Mouse (Mus musculus) CH12F3 (cell line): ENCODE data around the gene Prkca.

Source experiments
- in situ Hi-C: fragments of 300-500 bp; cut with MboI; formaldehyde crosslinking; loops from 2 replicates; pipeline ENCODE4 v1.14.3; 2020; ENCODE audit warnings: low sequenced_read_pairs

Gene Prkca

DNA sequence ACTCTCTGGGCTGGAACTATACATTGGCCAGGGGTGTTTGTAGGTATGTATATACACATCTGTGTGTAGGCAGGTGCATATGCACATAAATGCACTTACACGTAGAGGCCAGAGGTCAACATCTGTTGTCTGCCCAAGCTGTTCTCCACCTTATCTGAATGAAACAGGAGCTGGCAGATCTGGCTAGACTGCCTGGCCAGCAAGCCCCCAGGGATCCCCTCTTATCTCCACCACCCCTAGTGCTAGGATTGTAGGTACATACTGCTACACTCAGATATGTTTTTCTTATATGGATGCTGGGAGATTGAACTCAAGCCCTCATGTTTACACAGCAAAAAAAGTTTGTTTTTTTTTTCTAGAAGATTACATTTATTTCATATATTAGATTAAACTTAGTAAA, 79.9 kb downstream of the Prkca start:
- in situ Hi-C loops, result no loop called here

DNA sequence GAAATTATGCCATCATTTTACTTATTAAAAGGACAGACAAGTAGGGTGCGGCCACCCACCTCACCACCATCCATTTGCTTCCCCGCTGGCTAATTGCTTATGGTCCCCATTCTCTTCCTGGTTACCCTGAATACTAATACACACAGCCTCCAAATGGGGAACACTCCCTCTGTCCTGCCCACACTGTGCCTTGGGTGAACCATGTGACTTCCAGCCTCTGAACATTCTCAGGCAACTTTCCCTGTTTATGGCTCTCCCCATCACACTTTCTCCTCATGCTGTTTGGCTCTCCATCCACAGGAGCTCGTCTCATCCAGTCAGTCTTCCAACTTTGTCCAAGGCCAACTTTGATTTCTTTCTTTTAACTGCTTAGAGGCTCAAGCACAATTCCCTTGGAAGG, 80.3 kb downstream of the Prkca start:
- in situ Hi-C loops, result no loop called here

DNA sequence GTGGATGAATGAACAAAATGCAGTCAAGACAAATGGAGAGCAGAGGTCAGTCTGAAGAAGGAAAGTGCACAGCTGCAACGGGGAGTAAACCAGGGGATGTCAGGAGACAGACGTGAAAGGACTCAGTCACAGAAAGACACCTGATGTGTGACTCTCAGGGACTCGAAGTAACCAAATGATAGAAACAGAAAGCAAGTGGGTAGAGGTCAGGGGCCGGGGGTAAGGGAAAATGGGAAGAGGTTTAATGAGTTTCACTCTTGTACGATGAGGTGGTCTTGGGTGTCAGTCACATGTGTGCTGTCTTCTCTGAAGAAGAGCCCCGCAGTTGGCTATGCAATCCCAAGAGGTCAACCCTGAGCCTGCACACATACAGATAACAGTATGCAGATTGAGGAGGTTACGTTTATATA, 82.0 kb downstream of the Prkca start:
- in situ Hi-C loops, result no loop called here

DNA sequence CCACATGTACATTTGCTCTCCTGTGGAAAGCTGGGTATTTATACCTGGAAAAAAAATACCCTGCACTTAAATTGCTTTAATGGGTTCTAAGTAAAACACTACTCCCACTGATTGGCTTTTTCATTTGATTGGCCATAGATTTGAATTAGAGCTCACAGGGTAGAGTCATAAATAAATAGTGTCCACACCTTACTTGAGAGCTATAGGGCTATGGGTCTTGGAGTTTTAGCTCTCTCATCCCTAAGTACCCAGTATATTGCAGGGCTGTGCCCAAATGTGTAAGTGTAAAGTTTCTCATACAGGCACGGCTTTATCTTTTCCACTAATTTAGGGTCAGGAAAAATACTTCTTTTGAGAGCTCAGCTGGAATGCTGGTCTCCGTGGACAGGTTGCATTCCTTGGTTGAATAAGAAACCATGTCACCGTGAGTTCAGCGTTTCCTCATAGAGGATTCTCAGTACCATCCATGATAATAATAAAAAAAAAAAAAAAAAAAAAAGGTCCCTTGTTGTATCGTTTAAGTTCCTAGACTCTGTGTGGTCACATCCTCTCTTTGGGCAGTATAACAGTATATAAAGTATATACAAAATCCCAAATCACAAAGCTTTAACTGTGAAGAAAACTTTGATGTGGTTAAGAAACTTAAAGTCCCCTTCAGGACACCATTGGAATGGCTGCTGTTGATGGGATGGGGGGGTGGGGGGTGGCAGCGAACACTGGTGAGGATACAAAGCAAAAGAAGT, 82.8 kb downstream of the Prkca start:
- in situ Hi-C loops, result no loop called here

DNA sequence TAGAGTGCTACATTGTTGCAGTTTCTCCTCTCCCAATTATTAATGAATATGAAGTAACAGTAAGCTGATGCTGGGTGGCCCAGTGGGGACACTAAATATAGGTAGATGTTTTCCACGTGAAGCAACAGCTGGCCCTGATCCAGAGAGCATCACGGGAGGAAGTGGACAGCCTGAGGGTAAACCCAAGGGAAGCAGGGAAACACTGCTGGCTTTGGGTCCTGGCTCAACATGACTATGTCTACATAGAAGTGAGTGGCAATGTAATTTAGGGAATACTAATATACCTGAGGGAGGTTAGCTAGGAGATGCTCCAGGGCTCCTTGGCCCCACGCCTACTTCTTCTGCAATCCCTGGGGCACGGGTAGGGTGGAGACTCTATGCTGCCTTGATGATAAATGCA, 84.3 kb downstream of the Prkca start:
- in situ Hi-C loops, result no loop called here

DNA sequence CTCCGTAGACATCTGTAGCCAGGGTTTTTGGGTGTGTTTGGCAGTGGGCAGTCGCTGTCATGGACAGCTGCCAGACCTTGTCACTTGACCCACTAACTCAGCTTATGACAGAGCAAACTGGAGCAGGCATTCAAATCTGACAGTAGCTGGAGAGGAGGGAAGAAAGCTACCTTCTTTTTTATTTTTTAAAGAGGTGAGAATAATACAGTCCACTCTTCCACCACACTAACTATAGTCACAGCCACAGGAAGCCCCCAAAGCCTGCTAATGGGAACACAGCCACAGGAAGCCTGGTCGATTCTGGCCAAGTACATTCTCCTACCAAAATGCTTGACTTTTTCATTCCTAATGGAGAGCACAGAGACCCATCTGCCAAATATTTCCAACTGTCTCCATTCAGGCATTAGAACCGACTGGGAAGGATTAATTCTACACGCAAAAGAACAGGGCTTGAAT, 84.9 kb downstream of the Prkca start:
- in situ Hi-C loops, result no loop called here

DNA sequence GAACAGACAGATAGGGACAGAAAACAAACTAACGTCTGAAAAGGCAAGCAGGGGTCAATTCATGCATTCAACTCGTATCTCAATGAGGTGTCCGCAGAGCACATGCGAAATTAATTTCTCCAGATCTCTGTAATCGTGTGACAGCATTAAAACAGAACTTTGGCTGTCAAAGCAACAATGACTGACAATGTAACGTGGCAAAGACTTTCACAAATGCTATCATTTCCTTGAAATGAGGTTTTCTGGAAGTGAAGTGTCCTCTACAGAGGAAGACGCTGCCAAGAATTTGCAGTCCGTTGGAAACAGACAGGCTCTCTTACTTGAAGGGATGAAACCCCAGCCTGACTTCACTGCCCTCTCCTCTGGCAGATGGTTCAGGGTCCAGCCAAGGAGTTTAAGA, 85.8 kb downstream of the Prkca start:
- in situ Hi-C loops, result no loop called here

DNA sequence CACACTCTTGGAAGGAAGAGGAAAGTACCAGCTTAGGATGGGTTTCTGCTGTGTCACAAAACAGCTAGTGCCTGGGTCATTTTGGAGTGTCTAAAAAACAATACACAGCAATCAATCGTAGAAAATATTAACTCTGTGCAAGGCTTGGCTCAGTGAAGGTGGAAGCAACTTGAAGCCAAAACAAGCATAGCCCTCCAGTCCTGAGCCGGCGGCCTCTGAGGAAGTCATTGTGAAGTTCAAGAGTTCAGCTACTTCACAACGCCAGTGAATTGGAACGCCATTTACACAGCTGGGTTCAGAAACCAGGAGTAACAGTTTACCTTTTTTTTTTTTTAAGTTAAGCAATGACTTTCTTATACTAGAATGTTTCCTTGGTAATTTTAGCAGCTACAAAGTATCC, 89.0 kb downstream of the Prkca start:
- in situ Hi-C loops, result no loop called here

DNA sequence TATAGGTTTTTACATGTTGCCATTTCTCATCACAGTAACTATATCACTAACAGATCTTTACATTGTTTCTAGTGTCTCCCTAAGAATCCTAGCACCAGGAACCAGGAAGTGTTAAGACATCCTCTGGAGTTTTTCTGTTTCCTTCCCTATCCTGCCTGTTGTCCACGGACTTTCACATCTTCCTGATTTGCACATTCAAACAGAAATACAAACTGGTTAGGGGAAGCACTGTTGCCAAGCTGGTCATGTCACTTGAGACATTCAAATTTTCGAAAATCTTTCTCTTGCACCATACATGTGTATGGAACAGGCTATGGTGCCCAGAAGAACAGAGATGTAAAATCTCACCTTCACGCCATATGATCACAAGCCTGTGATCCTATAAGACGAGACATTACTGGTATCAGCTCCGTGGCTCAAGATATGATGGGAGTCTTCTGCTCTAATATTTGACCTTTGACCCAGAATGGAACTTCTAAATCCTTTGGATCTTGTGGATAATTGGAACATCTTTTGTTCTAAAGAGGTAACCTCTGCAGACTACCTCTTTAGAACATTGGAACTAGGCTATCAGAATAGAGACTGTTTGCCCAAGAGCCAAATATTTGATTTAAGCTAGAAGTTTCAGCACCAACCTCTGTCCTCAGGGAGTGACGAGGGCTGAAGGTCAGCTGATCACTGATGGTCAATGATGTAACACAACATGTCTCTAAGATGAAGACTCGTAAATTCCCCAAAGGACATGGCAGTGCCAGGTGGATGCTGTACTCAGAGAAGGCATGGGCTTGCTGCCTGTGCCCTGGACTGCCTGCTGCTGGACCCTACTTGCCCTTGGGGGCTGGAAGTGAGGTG, 91.6 kb downstream of the Prkca start:
- in situ Hi-C loops, result no loop called here

DNA sequence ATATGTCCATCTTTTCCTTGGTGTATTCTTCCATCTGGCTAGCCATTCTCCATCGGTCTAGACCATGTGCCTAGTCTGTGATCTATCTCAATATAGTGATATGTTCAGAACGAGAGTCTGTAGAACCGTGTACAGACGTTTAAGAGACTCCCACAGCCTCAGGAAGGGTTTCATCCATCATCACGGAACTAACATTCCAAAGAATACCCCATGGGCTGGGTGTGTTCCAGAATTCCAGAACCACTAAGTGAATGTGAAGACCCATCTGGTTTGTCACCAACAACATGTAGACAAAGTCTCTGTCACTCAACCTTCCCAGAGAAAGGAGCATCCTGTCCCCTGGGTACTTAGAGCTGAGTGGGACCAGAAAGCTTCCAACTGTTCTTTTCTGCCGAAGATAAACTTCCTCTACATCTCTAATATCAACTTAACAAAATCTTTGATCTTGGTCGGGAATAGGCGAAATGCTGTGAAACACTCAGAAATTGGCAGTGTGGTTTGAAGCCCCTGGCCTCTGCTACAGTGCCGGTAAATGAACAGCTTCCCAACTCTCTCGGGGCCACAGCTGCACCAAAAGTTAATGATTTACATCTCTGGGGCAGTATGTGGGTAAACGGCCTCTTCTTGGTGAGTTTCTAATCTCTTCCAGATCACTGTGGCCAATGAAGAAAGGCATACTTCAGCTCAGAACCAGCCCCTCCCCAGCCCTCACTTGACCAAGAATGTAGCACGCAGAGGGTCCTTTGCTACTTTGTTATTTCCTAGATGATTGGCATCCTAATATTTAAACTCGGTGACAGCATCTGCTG, 92.7 kb downstream of the Prkca start:
- in situ Hi-C loops, result no loop called here

DNA sequence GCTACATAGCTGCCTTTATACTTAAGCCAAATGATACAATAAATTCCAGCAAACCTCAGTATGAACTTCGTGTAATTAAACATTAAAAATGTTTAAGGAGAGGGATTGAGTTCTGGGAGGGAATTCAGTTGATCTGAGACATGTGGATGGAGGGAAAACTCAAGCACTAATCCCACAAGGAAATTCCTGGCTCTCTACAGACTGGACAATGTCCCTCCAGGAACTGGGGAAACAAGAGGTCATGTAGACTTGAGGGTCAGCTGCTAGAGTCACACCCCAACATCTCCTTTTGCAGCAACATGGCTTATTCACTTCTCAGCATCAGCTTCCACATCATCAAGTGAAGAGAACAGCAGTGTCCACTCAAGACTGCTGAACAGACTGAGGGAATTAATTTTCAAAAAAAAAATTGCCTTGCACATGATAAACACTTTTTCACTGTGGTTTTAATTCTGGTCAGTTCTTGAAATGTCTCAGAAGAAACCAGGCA, 93.5 kb downstream of the Prkca start:
- in situ Hi-C loops, result no loop called here

DNA sequence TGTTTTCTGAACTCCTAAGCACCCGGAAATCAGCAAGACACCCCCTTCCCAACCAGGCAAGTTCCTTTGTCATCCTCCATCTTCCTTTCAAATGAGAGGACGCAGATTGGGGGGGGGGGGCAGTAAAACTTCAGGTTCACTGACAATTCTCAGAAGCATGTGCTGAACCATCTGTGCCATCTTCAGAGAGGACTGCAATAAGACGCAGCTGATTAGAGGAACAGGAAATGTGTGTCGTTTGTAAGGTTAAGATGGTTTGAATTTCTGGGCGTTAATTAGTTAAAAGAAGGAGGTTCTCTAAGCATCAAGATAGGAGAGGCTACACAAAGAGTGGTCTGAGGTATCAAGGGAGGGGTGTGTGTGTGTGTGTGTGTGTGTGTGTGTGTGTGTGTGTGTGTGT, 94.2 kb downstream of the Prkca start:
- in situ Hi-C loops, result no loop called here

DNA sequence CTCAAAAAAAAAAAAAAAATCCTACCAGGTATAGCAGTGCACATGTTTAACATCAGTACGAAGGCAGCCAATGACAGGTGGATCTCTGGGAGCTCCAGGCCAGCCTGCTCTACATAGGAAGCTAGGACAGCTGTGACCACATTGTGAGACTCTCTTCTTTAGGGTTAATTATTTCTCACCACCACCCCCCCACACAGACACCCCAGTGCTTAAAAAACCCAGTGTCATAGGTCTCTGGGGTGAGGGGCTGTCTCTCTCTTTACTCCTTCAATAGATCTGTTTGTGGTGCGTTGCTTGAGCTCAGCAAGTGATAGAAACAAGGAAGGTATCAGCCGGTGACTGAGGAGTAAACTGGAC, 94.7 kb downstream of the Prkca start:
- in situ Hi-C loops, result no loop called here

DNA sequence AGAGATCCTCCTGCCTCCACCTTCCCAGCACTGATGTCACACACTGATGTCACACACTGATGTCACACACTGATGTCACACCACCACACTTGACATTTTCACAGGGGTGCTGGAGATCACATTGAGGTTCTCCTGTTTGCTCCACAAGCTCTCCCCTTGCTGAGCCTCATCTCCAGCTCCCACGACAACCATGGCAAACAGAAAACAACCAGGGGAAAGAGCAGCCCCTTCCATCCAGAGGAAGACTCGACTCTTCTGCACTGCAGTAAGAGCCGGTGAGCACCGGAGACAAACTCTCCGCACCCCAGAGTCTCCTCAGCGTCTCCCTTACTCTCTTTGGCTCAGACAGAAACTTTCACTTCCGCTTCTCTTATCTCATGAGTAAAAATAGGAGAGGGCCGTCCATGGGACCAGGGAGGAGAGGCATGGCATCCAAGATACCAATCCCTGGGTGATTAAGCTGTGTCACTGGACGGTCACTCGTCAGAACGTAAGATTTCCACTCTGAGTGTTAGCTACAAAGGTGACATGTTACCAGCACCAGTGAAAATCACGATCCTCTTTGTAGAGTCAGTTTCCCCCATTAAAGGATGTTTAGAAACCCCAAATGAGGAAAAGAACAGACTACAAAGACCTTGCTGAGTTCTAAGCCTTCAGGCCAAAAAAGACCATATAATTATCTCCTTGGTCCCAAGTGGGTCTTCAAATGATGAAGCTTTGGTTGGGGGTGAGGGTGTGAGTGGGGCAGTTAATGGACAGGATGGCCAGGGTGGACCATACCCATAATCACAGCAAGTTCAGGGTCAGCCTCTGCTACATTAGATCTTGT, 95.3 kb downstream of the Prkca start:
- in situ Hi-C loops, result no loop called here

DNA sequence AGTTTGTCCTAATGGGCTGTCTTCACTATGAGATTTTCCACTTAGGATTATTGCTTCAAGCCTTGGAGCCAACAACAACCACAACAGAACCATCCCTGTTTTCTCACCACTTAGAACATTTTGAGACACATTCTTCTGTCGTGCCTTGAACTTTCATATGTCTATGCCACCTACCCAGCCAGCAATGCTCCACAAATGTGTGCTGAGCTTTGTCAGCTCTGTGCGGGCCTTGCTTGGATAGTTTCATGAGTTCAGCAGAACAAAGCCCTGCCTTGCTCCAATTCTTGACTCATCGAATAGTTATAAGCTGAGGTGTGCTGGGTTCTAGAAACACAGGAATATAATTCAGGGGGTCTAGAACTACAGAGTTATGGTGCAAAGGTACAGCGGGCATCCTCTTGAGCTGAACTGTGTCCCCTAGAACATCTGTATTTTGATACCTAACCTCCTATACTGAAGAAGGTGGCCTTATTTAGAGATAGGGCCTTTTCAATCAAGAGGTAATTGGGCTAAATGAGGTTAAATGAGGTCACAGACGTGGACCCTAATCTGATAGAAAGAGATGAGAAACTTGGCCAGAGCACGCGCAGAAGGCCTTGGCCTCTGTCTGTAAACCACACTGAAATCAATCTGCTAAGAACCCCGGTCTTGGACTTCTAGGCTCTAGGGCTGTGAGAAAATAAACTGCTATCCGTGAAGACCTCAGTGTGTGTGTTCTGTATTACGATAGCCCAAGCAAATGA, 96.4 kb downstream of the Prkca start:
- in situ Hi-C loops, result no loop called here

DNA sequence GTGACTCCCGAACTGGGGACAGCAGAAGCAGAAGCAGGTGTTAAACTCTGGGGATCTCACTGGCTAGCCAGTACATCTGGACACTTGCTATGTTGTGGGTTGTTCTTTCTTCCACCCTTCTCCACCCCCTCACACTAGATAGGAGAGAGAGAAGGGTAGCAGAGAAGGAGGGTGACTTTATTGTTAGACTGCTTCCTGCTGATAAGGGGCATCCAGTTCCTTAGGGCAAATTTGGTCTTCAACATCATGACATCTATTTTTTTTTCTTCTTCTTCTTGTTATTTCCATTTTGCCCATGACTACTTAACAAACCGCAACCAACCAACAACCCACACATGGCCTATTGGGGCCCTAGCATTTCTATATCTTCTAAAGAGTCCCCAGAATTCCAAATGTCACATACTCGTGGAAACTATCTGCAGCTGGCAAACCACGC, 97.4 kb downstream of the Prkca start:
- in situ Hi-C loops, result no loop called here

DNA sequence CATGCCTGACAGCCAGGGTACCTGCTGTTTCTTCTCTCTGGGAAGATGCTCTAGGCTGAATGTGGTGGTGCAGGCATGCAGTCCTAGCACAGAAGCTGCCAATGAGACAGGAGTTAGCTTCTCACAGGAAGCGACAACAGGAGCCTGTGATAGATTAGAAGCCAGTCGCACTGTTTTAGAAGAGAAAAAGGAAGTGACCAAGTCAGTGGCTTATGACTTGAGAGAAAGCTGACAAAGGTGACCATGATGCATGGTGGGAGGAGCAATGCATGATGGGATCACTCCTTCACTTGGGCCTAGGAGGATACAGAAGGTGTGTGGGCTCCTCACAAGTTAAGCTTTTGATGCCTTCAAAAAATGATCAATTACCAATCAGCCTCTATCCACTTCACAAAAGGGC, 99.5 kb downstream of the Prkca start:
- in situ Hi-C loops, result no loop called here

DNA sequence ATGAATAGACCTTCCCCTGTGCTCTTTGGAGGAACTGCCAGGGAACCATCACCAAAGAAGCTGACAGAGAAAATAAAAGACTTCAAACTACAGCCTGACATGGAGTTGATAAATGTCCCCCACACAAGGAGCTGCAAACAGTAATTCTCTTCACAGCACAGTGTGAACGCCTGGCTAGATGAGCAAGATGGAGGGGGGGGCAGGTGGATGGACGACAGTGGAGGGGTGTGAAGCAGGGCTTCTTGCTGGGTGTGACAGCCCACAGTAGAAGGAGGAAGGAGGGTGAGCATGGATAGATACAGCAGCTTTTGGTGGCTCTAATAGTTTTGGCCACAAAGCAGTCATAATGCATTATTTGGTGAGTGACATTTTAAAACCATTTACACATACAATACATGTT, 100.1 kb downstream of the Prkca start:
- in situ Hi-C loops, result no loop called here

DNA sequence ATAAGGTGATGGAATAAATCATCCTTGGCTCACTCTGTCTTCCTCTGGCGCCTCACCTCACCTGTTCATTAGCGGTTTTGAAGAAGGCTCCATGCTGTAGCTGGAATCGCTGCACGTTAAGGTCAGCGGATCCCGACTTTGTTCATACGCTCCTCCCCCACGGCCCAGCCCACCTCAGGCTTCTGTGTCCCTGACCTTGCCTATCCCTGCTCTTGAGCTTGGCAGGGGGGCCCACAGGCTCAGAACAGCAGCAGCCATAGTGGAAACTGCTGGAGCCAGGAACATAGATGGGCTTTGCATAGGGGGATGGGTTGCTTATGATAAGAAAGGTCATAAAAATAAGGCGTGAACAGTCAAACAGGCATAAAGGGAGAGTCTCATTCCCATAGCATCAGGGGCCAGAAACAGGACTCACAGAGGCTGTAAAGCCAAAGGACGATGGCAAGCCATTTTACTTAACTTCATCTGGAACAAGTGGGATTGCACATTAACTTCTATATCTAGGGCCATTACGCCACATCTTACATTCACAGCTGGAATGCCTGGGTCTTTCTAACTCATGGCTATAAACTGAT, 102.7 kb downstream of the Prkca start:
- in situ Hi-C loops, result no loop called here
